Mouse (Mus musculus): ENCODE data around the gene Rabl3.

The Rabl3 gene

GRCm38 (mm10) chr16:37539611-37540580 lies at the start of gene Rabl3, which contains the start of gene Gtf2e1:
Gene Rabl3, plus strand, starts transcription at chr16:37539885.
Gene Gtf2e1, minus strand, starts transcription at chr16:37539789.
- DNase-seq: peak; percentile 99

GRCm38 (mm10) chr16:37495017-37495416 lies 44.7 kb upstream of the Rabl3 start:
- DNase-seq: no peak

DNA sequence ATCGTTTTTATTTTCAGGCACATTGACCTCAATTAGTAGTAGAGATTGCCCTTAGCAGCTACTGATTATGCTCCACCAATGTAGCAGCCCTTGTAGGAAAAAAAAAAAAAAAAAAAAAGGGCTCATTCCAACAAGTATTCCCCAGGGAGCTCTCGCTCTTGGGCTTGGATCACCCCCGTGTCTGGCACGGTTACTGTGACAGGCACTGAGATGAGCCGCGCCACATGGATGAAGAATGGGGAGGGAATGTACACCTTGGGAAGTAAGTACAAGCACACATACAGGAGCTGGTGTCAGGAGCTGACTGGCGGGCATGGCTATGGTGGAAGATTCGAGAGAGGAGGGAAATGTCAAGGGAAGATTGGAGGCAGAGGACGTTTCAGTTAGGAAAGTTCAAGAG lies 41.1 kb upstream of the Rabl3 start:
- DNase-seq: no peak

DNA sequence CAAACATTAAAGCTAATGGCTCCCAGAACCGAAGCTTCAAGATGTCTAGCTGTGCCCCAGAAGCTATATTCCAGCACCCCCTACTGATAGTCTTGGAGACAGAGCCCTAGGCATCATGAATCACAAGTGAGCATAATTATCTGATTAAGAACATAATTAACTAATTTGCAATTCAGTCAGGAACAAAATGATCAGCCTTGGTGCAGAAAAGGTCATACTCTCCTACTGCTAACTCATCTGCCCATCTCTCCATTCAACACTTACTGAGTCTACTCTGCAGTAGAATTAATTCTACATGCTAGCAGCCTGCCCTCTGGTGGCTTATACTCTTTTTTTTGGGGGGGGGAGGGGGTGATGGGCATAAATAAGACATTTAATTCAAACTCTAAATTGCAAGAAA lies 35.2 kb upstream of the Rabl3 start:
- no peak for DNase-seq

- DNase-seq: no peak
These were observed 32.9 kb upstream of the Rabl3 start for GRCm38 (mm10) chr16:37506751-37507150.

- DNase-seq: no peak
These were observed 28.2 kb upstream of the Rabl3 start for GRCm38 (mm10) chr16:37511489-37511888.

- no peak for DNase-seq
These were observed 25.0 kb upstream of the Rabl3 start for GRCm38 (mm10) chr16:37514644-37515043.

DNA sequence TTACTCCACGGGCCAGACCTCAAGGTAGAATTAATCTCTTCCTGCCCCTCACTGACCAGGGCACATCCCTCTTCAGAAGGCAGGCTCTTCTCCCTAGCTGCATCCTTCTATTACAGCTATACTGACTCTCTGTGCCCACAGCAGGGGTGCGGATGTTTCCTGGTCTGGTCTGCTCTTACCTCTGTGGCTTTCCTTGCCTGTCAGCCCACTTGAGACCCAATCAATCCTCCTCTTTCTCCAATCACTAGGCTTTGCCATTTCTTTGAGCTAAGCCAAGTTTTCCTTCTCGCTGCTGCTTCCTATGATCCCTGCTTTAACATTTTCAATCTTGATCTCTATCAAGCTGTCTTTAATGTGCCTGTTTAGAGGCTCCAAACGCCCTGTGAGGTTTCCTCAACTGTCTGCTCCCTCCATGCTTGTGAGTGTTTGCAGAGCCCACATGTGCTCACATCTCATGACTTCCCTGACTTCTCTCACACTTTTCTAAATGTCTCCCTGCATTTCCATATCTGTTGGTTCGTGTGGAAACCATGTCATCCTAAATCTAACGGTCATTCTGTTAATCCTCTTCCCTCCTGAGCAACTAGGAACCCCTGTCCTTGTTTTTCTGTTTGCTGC lies 23.2 kb upstream of the Rabl3 start:
- no peak for DNase-seq

DNA sequence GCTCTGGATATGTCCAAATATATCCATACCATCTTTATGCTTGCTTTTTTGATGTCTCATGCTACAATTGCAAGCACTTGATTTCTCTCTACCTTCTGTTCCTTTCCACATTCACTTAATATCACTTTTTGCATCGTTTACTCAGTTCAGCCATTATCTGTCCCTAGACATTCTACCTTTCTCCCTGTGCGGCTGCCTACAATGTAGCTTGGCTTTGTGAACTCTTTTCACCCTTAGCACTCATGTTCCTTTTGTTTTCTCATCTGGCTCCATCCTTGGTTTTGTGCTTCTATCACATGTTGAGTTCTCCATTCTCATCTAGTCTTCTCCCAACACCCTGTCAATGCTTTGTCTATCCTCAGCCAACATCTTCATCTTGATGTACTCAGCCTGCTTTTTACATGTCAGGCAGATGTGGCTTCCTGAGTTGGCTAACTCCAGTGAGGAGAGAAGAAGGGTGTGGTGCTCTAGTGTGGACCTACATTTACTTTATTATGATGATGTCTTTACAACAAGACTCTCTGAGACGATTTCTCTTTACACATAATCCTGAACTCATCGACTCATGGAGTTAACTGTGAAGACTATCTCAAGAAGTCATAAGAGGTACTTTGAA lies 22.0 kb upstream of the Rabl3 start:
- no peak for DNase-seq

DNA sequence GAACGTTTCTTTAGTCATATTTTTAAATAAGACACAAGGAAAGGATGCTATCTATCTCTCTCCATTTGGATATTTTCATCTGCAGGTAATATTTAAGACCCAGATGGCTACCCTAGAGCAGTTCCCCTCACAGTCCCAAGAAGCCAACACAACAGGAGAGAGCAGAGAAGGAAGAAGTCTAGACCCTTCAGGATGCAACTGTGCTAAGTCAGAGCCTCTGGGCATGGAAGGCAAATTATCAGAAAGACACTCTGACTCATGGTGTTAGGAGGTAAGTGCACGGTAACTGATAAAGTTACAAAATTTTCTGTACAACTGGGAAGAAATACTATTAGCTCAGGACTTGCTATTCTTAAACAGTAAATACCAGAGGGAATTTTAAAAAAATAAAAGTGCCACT lies 21.0 kb upstream of the Rabl3 start:
- DNase-seq: no peak

- DNase-seq: no peak
These were observed 20.0 kb upstream of the Rabl3 start for GRCm38 (mm10) chr16:37519721-37520120.

GRCm38 (mm10) chr16:37520190-37521040 lies 19.3 kb upstream of the Rabl3 start:
- no peak for DNase-seq

DNA sequence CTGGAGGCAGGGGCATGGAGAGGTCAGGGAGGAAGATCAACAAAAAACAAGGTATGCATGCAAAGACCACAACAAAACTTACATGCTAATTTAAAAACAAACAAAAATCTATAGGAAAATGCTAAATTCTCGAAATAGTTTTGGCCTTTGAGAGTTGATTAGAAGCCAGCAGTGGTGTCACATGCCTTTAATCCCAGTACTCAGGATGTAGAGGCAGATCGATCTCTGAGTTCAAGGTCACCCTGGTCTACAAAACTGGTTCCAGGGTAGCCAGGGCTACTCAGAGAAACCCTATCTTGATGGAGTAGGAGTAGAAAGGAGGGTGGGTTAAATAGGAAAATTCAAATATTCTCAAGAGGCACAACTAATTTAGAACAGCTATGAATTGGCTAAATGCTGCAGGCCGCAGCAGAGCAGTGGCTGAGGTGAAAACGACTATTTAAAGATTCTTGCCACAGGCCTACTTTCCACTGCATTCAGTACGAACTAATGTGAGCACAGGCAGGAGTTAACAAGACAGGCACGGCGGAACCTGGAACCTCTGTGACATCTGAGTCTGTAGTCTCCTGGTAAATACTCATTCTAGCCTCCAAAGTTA lies 17.5 kb upstream of the Rabl3 start:
- no peak for DNase-seq

GRCm38 (mm10) chr16:37525121-37525520 lies 14.6 kb upstream of the Rabl3 start:
- DNase-seq: no peak

DNA sequence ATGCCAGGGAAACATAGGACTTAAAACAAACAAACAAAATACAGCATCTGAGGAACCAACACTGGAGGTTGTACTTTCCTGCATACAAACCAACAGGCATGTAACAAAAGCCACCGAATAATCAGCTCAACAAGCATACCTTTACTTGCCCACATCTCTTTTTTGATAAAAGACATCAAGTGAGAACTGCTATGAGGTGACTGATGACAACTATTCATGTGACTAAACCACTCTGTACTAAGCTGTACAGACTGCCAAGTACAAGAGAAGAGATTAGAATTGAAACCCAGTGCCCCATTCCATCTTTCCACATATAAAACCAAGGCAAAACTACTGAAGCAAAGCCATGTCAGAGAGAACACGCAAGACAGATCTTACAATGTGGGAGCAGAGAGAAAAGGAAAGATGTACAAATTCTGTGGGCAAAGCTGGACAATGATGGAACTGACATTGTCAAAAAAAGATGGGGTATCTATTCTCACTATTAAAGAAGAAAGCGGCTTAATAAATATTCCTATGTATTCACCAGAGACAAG lies 12.9 kb upstream of the Rabl3 start:
- no peak for DNase-seq

GRCm38 (mm10) chr16:37530170-37530569 lies 9.5 kb upstream of the Rabl3 start:
- no peak for DNase-seq

DNA sequence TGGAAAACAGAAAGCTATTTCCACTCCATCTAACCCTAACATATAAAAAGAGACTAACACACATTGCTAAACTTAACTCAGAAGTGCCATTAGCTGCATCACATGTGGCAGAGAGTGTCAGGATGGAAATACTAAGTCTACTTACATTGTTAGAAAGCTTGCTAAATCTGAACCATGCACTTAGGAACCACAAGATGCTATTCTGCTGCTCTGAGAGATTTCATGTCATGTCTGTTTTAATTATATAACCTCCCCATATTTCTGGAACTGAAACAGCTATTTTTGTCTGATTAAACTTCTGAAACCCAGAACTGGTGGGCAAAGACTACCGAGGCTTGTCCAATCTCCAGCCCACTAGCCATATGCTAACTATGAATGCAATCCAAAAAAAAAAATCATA lies 7.6 kb upstream of the Rabl3 start:
- DNase-seq: no peak

DNA sequence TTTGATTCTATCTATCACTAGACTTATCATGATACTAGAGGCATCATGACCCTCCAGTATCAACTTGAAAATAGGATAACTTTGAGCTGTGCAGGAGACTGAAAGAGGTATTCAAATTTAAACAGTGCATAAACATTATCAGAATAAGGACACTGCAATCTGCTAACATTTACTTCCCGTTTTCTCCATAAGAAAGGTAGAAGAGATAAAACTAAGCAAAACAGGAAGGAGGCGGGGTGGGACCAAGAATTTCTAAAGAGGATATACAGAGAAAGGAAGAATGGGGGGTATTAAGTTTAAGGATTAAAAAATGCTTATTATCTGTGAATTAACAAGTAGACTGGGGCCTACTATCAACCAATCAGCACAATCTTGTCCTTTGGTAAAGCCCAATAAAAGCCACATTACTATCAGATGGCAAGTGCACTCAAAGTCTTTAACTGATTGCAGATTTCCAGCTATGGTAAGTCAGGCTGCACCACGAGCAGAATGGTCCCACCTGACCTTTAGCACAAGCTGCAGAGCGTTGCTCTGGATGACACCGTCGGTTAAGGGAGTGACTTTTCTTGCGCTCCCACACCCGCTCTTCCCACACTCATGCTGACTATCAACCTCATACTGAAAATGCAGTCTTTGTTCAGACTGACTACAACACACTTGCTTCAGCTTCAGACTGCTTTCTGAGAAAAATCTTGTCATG lies 6.2 kb upstream of the Rabl3 start:
- DNase-seq: no peak

GRCm38 (mm10) chr16:37539240-37539610 lies 460 bp upstream of the Rabl3 start:
- no peak for DNase-seq

- no peak for DNase-seq
These were observed 1.1 kb downstream of the Rabl3 start for GRCm38 (mm10) chr16:37540776-37541175.

DNA sequence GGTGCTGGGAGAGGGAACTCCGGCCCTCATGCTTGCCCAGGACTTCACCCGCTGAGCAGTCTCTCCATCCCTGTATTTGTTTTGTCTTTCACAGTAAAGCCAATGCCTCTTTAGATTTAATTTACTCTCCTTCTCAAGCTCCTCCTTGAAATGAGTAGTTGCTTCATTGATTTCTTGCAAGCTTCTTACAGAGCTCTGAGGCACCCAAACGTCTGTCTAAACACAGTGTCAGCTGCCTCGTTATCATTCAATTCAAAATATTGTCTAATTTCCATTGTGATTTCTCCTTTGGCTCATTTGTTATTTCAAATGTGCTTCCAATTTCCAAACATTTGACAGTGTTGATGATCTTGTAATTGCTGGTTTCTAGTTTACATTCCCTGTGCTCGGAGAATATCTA lies 6.6 kb downstream of the Rabl3 start:
- DNase-seq: no peak

GRCm38 (mm10) chr16:37550266-37550665 lies 10.6 kb downstream of the Rabl3 start:
- DNase-seq: no peak
